Mouse (Mus musculus) embryo, embryonic 9.5 days (tissue): ENCODE results near the gene Ctsf.
"Not testable (repeated sequence)": the region's sequence is repeated elsewhere in the genome, so short reads cannot be mapped to it uniquely, and the experiment has no call there.

Experiments used
- DNase-seq: peaks from one replicate; pipeline ENCODE4 v3.0.0-alpha.2; 2017; ENCODE audit errors: extremely low spot score

Gene Ctsf

GRCm38 (mm10) chr19:4849800-4850199 lies 5.1 kb upstream of the Ctsf start:
- no peak for DNase-seq

DNA sequence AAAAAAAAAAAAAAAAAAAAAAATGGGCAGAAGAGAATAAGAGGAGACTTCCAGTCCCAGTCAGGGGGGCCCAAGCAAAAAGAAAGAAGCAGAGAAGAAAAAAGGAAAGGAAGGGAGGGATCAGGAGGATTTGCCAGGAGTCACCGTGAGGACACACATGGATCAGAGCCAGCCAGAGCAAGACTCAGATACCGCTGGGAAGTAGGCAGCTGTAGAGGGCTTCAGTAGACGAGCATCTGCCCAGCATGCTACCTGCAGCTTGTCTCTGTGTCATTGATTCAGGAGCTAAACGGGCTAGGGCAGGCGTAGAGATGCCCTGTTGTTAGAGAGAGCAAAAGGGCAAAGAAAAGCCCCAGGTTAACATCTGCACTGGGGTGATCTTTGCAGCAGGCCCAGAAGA lies 4.6 kb upstream of the Ctsf start:
- no peak for DNase-seq

- no peak for DNase-seq
Observed at GRCm38 (mm10) chr19:4855470-4855820, 515 bp downstream of the Ctsf start.

- no peak for DNase-seq
Observed at GRCm38 (mm10) chr19:4855951-4856350, 1.0 kb downstream of the Ctsf start.

DNA sequence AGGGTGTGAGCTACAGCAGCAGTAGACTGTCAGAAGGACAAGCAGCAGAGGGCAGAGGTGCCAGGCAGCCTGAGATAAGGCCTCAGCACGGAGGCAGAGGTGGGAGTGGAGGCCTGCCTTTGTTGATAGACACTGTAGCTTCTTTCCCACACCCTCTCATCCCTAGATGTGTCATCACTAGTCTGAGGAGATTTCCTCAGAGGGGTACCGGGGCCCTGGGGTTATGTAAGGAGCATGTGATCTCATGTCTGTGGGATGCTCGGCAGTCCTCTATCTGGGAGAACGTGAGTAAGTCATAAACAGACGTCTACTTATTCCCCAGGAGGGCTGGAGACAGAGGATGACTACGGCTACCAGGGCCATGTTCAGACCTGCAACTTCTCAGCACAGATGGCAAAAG lies 4.2 kb downstream of the Ctsf start:
- no peak for DNase-seq

DNA sequence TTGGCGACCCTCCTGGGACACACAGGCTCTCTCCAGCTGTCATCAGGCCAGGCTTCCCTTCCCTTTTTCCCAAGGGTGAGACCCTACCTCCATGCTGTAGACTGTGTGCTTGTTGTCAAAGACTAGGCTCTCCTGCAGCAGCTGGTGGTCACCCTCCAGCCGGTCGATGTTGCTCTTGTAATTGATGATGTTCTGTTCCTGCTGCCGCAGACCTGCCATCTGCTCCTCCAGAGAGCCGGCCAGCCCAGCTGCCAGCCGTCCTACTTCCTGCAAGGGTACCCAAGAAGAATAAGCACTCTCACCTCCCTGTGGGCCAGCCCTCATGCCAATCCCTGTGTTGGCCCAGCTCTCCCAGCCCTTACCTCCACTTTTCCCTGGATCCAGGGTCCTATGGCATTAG lies 8.1 kb downstream of the Ctsf start:
- DNase-seq: no peak

GRCm38 (mm10) chr19:4865147-4865546 lies 10.2 kb downstream of the Ctsf start:
- peak; percentile 17 for DNase-seq

GRCm38 (mm10) chr19:4874613-4875012 lies 19.7 kb downstream of the Ctsf start:
- not testable (repeated sequence) for DNase-seq

DNA sequence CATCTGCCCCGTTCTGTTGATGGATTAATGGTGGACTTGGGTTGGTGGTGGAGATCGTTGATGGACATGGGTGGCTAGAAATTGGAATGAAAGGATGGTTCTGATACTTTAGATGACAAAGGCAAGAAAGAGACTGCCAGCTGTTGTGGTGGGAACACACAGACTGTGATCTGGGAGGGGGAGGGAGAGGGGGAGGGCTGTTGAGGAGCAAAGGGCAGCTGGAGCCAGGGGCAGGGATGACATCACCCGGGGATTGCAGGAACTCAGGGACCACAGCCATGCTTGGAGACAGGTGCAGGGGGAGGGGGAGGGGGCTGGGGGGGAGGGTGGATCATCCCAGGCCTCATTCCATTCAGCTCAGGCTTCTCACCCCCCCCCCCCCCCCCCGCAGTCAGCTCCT lies 21.3 kb downstream of the Ctsf start:
- no peak for DNase-seq

- DNase-seq: no peak
Observed at GRCm38 (mm10) chr19:4876755-4877154, 21.8 kb downstream of the Ctsf start.

GRCm38 (mm10) chr19:4877785-4878184 lies 22.9 kb downstream of the Ctsf start, which contains the start of gene Actn3:
TSS of gene Actn3 (minus strand) at chr19:4877909.
- no peak for DNase-seq

- peak; percentile 98 for DNase-seq
Observed at GRCm38 (mm10) chr19:4878405-4879323, 23.7 kb downstream of the Ctsf start, which contains the start of gene Zdhhc24. TSS of gene Zdhhc24 (plus strand) at chr19:4878668.

- DNase-seq: no peak
Observed at GRCm38 (mm10) chr19:4879324-4879703, 24.4 kb downstream of the Ctsf start.

DNA sequence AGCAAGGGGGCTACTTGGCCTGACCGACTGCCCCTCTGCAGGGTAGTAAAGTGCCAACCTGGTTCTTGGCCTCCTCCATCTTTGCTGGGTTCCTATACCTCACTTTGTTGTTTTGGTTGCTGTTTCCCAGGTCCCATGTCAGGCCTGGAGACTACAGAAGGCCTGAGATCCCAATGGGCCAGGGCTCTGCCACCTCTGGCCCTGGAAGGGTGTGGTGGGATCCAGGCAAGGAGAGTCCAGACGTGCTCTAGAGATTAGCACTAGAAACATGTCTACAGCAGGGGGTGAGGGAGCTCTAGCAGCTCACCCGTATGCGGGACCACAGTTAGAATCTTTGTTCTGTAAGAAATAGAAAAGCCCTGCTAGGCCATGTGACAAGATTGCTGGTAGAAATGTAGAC lies 29.0 kb downstream of the Ctsf start:
- no peak for DNase-seq

DNA sequence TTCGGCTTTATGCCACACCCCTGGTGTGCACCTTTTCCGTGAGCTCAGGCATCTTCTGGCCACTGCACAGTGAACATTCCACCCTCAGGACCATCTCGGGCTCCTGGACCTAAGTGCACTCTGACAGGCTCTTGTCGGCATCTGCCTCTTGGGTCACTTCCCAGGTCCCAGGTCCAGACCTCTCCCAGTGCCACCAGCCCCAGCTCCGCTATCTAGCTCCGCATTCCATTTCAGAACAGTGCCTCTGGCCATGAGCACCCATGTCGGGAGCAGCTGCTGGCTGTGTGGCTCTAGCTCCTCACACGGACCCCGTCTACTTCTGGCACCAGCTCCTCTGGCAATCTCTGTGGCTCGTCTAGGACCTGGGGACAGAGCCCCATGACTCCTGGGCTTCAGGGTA lies 34.9 kb downstream of the Ctsf start:
- no peak for DNase-seq

GRCm38 (mm10) chr19:4891798-4892197 lies 36.9 kb downstream of the Ctsf start:
- no peak for DNase-seq

DNA sequence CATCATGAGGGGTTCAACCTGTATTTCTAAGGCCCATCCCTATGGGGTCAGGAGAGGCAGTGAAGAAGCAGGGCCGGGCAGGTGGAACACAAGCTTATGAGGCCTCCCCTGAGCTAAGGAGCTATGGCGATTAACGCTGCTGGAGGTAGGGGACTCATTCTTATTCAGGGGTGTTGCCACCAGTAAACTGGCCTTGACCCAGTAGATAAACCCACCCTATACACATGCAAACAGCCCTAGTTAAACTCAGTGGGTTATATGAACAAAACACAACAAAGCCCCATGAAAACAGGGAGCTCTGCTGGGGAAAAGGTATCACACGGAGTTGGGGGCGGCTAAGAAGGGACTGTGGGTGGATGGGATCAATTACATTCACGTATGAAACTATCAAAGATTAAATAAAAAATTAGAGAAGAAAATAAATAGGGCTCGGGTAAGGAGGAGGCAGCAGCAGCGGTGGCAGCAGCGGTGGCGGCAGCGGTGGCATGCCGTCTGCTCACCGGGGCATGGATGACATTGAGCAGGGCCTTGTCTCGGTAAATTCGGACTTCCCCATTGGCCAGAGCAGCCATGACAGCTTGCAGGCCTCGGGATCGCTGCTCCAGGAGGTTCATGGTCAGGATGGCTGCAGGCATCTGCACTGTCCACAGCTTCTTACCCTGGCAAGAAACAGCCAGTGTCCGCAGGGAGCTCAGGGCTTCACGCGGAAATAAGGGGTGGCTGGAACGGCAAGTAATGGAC lies 42.0 kb downstream of the Ctsf start:
- DNase-seq: no peak

- DNase-seq: no peak
Observed at GRCm38 (mm10) chr19:4898972-4899371, 44.0 kb downstream of the Ctsf start.

- DNase-seq: no peak
Observed at GRCm38 (mm10) chr19:4899888-4900287, 45.0 kb downstream of the Ctsf start.

DNA sequence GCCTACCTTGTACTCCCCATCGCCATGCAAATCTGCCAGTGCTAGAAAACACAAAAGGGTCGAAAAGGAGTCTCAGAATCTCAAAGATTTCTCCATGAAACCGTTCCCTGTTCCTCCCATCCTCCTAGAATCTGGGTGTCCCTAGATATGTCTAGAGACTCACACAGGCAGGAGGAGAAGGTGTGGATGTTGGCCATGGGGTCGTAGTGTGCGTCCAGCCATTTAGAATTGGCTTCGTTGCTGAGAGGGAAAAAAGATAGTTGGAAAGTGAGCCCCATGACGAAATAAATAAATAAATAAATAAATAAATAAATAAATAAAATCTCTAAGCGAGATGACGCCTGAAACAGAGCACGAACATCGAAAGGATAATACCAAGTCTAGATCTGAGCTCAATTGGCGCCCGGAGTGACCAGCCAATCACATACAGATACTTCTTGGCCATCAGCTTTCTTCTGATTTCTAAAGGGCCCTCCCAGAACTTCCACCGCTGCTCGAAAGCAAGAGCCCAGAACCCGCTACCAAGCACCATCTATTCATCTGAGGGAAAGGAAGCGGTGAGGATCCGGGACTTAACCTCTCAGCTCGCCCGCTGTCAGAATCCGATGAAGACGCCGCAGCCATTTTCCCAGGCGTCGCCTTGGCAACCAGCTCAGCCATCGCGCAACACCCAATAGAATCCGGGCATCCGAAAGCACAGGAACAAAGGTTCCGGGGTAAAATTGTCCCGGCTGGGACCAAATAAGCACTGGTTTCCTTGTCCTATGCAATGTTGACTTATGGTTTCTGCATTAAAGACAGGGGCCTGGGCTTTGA lies 51.3 kb downstream of the Ctsf start, which contains the start of gene Bbs1:
TSS of gene Bbs1 (minus strand) at position 650 of the 816 bp plus-strand sequence.
- DNase-seq: peak; percentile 86

GRCm38 (mm10) chr19:4908107-4908506 lies 53.2 kb downstream of the Ctsf start:
- DNase-seq: no peak

GRCm38 (mm10) chr19:4909376-4909775 lies 54.4 kb downstream of the Ctsf start:
- DNase-seq: no peak
